Mouse (Mus musculus) lung, postnatal 0 days (tissue): ENCODE data around the gene 4930404N11Rik.

Source experiments
- CTCF ChIP-seq: IDR thresholded peaks from 2 replicates; pipeline ENCODE4 v1.5.1; 2016; ENCODE audit warnings: antibody characterized with exemption, mild to moderate bottlenecking
- EP300 ChIP-seq: IDR thresholded peaks from 2 replicates; pipeline ENCODE4 v1.6.1; 2016; ENCODE audit warnings: antibody characterized with exemption, mild to moderate bottlenecking, control low read depth

DNA sequence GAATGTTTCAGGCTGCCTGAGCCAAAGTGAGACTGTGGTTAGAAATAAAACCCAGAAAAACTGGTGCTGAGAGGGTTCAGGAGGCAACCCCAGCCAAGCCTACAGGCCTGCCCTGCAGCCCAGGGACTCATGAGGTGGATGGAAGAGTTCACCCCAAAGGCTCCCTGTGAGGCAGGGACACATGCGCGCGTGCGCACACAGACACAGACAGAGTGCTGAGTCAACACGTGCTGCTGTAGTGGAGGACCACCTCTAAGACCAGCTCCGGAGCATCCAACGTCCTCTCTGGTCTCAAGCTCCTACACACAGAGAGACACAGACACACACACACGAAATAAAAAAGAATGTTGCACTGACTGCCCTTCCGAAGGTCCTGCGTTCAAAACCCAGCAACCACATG, 9.7 kb upstream of the 4930404N11Rik start:
- TF ChIP-seq EP300 (no peak), CTCF (no peak)
